Mouse (Mus musculus) bone marrow macrophage, adult 2 months (primary cell): ENCODE data around the gene AC140267.1.

Experiments
- CTCF ChIP-seq: IDR thresholded peaks from 2 replicates; pipeline ENCODE4 v1.5.1; 2012; ENCODE audit warnings: low read depth, mild to moderate bottlenecking, low read length, moderate library complexity
- POLR2A ChIP-seq: IDR thresholded peaks from 2 replicates; pipeline ENCODE4 v1.6.1; 2012; ENCODE audit warnings: mild to moderate bottlenecking, low read depth, low read length, borderline replicate concordance

- no peak for TF ChIP-seq CTCF
- TF ChIP-seq POLR2A = no peak
These were observed 22.1 kb downstream of the AC140267.1 start for GRCm38 (mm10) chr15:80257602-80258239.
